Mouse (Mus musculus): ENCODE measurements around the gene Bicra. TPM values are rescaled to one million over a fixed set of nuclear protein-coding genes. Genes with fewer than 3 reads are reported as not detected.

Bicra gene
- polyA plus RNA-seq, 1 experiment, result 6.1 TPM

DNA sequence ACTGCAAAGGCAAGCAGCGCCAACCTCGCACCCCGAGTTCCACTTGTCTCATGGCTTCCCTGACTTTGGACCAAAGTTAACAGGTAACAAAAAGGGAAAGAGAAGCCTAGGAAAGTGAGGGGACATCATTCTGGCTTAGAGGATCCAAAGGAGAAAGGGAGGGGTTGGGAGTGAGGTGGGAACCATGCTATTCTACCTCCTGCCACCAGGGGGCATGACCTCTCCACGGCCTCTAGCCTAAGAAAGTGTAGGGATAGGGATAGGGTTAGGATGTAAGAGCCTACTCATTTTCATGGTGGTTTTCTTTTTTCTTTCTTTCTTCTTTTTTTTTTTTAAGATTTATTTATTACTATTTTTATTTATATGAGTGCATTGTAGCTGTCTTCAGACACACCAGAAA, 71.8 kb downstream of the Bicra start:
- Histone ChIP-seq H3K4me3 (ENCODE audit: insufficient read depth, low read depth, low read length) (no peak overlapping the region), H3K27ac (replicated peaks; ENCODE audit: low read depth, low read length) (no peak overlapping the region)

DNA sequence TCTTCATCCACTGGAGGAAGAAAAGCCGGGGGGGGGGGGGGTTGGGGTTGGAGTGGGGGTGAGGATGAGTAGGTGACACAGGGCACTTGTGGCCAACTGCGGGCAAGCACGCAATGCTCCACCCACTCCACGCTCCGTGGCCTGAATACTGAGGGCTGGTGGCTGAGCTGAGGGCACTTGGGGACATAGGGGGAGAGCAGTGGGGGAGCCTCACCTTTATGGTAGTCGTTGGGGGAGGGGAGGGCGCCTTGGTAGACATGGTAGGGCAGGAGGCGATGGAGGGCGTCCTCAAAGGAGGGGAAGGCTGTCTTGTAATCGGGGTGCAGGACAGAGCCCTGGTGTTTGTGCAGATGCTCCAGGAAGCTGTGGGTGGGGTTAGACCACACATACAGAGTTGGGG, 72.3 kb downstream of the Bicra start:
- Histone ChIP-seq H3K27ac (replicated peaks; ENCODE audit: low read depth, low read length) (no peak overlapping the region), H3K4me1 (ENCODE audit: control insufficient read depth, insufficient read depth, insufficient read length, low read length) (peaks cover 2% of the 10 kb centered on the region), H3K4me3 (ENCODE audit: insufficient read depth, low read depth, low read length) (no peak overlapping the region)

More for the DNA sequence above, 71.8 kb downstream of the Bicra start:
- peaks cover 7% of the 10 kb centered on the region for H3K4me1 ChIP-seq (ENCODE audit: control insufficient read depth, insufficient read depth, insufficient read length, low read length)

- no peak overlapping the region for H3K27ac ChIP-seq (replicated peaks; ENCODE audit: low read depth, low read length)
- no peaks in the 10 kb centered on the region for H3K4me1 ChIP-seq (ENCODE audit: control insufficient read depth, insufficient read depth, insufficient read length, low read length)
- no peak overlapping the region for H3K4me3 ChIP-seq (ENCODE audit: insufficient read depth, low read depth, low read length)
Observed at GRCm38 (mm10) chr7:15974712-15975111, 73.0 kb downstream of the Bicra start.

DNA sequence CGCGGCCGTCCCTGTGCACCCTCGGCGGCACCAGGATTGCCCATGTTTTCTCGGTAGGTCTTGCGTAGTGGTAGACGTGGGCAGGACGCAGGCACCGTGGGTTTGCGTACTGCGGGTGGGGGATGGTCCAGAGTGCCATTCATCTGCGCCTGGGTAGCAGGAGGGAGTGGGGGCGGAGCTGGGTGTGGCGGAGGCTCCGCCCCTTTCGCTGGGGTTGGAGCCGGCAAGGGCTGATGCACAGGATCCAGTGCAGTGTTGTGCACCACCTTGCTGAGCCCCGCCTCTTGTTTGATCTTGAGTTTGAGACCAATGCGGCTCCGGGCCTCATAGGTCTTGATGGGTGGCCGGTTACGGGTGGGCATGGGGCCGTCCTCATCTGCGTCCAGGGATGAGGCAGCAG, 75.5 kb downstream of the Bicra start:
- no peak overlapping the region for H3K27ac ChIP-seq (replicated peaks; ENCODE audit: low read depth, low read length)
- no peak overlapping the region for H3K4me3 ChIP-seq (ENCODE audit: insufficient read depth, low read depth, low read length)

GRCm38 (mm10) chr7:15969674-15970073, 78.0 kb downstream of the Bicra start:
- Histone ChIP-seq H3K4me3 (ENCODE audit: insufficient read depth, low read depth, low read length) (no peak overlapping the region), H3K4me1 (ENCODE audit: control insufficient read depth, insufficient read depth, insufficient read length, low read length) (no peaks in the 10 kb centered on the region), H3K27ac (replicated peaks; ENCODE audit: low read depth, low read length) (no peak overlapping the region)

More for the DNA sequence above, 75.5 kb downstream of the Bicra start:
- H3K4me1 ChIP-seq (ENCODE audit: control insufficient read depth, insufficient read depth, insufficient read length, low read length), result no peaks in the 10 kb centered on the region

- Histone ChIP-seq H3K4me1 (ENCODE audit: control insufficient read depth, insufficient read depth, insufficient read length, low read length) (no peaks in the 10 kb centered on the region), H3K4me3 (ENCODE audit: insufficient read depth, low read depth, low read length) (no peak overlapping the region), H3K27ac (replicated peaks; ENCODE audit: low read depth, low read length) (no peak overlapping the region)
Observed at GRCm38 (mm10) chr7:15968322-15968721, 79.4 kb downstream of the Bicra start.

DNA sequence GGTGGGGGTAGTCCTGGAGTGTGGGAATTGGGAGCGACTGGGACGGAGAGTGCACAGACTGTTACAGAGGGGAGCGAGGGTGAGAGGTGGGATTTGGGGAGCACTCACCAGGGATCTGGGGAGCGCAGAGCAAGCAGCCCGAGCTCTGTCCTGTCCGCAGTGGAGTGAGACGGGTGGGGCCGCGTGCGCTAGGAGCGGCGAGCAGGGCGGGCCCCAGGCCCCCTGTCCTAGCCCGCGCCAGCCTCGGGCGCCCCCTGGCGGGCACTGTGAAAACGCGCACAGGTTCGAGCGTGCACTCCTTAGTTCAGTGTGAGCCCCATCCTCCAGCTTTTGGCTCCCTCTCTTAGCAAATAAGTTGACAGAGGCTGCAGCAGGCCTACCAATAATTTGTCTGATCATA, 80.4 kb downstream of the Bicra start, which contains the start of gene Ehd2:
Ehd2 (minus strand) TSS at position 256 of the 400 bp plus-strand sequence.
- Histone ChIP-seq H3K4me3 (ENCODE audit: insufficient read depth, low read depth, low read length) (peak within 1 kb of the TSS; percentile 93), H3K4me1 (ENCODE audit: control insufficient read depth, insufficient read depth, insufficient read length, low read length) (no peaks in the 10 kb centered on the region), H3K27ac (replicated peaks; ENCODE audit: low read depth, low read length) (peak within 1 kb of the TSS; percentile 99)

- Histone ChIP-seq H3K4me3 (ENCODE audit: insufficient read depth, low read depth, low read length) (peak overlapping the region; percentile 93), H3K27ac (replicated peaks; ENCODE audit: low read depth, low read length) (peak overlapping the region; percentile 99)
Observed at GRCm38 (mm10) chr7:15966489-15966888, 81.2 kb downstream of the Bicra start.

DNA sequence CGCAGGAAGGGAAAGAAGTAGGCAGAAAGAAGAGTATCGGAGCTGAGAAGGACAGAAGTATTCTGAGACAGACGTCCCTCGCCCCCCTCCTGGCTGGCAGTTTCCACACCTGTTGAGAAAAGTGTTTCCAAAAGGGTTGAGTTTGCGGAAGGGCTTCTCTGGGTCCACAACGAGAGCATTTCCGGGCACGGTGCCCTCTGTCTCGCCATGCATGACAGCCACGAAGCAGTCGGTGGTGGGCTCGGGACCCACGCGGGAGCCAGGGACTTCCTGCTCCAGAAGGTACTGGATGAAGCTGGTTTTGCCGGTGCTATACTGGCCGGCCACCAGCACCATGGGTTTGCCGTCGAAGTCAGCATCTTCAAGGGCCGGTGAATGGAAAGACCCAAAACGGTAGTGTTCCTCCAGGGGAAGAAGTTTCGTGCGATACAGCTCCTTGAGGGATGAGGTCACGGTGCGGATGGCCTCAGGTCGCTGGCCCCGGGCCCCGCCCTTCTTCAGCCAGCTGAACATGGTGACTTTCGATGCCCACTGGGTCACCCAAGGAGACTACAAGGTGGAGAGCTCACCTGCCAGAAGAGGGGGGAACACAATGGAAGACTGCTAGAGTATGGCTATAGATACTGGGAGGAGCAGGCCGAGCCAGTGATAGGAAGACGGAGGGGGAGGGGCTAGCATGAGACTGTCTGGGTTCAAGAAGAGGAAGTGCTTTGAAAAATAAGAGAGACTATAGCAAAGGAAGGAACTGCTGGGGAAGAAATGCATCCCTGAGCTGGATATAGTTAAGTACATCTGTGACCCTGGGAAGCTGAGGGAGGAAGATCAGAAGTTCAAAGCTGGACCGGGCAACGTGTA, 83.7 kb downstream of the Bicra start:
- Histone ChIP-seq H3K4me1 (ENCODE audit: control insufficient read depth, insufficient read depth, insufficient read length, low read length) (peaks cover 16% of the 10 kb centered on the region), H3K4me3 (ENCODE audit: insufficient read depth, low read depth, low read length) (peak overlapping the region; percentile 93), H3K27ac (replicated peaks; ENCODE audit: low read depth, low read length) (peak overlapping the region; percentile 93)

More at GRCm38 (mm10) chr7:15966489-15966888, 81.2 kb downstream of the Bicra start:
- peaks cover 3% of the 10 kb centered on the region for H3K4me1 ChIP-seq (ENCODE audit: control insufficient read depth, insufficient read depth, insufficient read length, low read length)

DNA sequence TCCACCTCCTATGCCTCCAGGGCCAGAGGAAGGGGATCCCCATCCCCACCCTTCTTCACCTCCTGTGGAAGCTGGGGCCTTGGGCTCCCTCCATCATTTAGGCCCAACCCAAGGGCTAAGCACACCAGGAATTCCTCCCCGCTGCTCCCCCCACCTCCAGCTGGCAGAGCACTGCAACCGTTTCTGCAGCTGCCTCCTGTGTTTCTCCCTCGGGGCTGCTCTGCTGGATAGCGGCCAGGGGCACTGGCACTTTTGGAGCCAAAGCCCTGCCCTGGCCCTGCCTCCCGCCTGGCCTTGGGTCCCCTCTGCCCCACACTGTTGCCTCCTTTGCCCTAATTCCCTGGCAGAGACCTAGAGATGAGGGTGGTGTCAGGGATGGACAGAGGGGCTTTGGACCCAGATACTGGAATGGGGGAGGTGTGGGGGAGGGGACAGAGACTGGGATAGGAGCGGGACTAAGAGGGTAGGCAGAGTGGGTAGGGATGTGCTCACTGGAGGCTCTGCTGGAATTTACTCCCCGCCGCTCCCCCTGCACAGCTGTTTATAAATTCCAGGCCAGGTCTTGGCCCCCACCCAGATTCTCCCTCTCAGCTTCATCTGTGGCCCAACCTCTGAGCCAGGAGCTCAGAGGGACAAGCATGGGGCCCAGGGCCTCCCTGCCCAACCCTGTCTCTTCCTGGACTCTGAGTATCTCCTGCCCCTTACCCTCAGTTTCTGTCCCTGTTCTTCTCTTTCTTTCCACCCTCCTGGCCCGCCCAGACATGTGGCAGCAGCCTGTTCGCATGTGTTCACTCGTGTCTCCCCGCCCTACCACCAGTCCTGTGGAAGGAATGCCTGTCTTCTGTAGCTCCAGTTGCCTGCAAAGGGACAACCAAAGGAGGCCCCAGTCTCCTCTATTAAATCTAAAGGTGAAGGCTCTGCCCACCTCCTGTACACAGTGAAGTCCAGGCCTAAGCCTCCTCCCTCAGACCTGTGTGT, 85.1 kb downstream of the Bicra start:
- peak overlapping the region; percentile 93 for H3K4me3 ChIP-seq (ENCODE audit: insufficient read depth, low read depth, low read length)
- peak overlapping the region; percentile 93 for H3K27ac ChIP-seq (replicated peaks; ENCODE audit: low read depth, low read length)
- H3K4me1 ChIP-seq (ENCODE audit: control insufficient read depth, insufficient read depth, insufficient read length, low read length), result peaks cover 17% of the 10 kb centered on the region

GRCm38 (mm10) chr7:15961798-15962197, 85.9 kb downstream of the Bicra start:
- peak overlapping the region; percentile 66 for H3K27ac ChIP-seq (replicated peaks; ENCODE audit: low read depth, low read length)
- peak overlapping the region; percentile 23 for H3K4me3 ChIP-seq (ENCODE audit: insufficient read depth, low read depth, low read length)
- H3K4me1 ChIP-seq (ENCODE audit: control insufficient read depth, insufficient read depth, insufficient read length, low read length), result peaks cover 23% of the 10 kb centered on the region

- Histone ChIP-seq H3K4me3 (ENCODE audit: insufficient read depth, low read depth, low read length) (peak overlapping the region; percentile 23), H3K27ac (replicated peaks; ENCODE audit: low read depth, low read length) (peak overlapping the region; percentile 66), H3K4me1 (ENCODE audit: control insufficient read depth, insufficient read depth, insufficient read length, low read length) (peaks cover 28% of the 10 kb centered on the region)
Observed at GRCm38 (mm10) chr7:15961239-15961638, 86.5 kb downstream of the Bicra start.

GRCm38 (mm10) chr7:15960691-15961090, 87.0 kb downstream of the Bicra start:
- H3K4me1 ChIP-seq (ENCODE audit: control insufficient read depth, insufficient read depth, insufficient read length, low read length), result peaks cover 32% of the 10 kb centered on the region
- H3K27ac ChIP-seq (replicated peaks; ENCODE audit: low read depth, low read length), result peak overlapping the region; percentile 85
- H3K4me3 ChIP-seq (ENCODE audit: insufficient read depth, low read depth, low read length), result peak overlapping the region; percentile 23; the same call in 1 of the 2 replicates

- peak overlapping the region; percentile 99 for H3K27ac ChIP-seq (replicated peaks; ENCODE audit: low read depth, low read length)
- H3K4me3 ChIP-seq (ENCODE audit: insufficient read depth, low read depth, low read length), result peak overlapping the region; percentile 44
- peaks cover 25% of the 10 kb centered on the region for H3K4me1 ChIP-seq (ENCODE audit: control insufficient read depth, insufficient read depth, insufficient read length, low read length)
Observed at GRCm38 (mm10) chr7:15956143-15956542, 91.6 kb downstream of the Bicra start.

DNA sequence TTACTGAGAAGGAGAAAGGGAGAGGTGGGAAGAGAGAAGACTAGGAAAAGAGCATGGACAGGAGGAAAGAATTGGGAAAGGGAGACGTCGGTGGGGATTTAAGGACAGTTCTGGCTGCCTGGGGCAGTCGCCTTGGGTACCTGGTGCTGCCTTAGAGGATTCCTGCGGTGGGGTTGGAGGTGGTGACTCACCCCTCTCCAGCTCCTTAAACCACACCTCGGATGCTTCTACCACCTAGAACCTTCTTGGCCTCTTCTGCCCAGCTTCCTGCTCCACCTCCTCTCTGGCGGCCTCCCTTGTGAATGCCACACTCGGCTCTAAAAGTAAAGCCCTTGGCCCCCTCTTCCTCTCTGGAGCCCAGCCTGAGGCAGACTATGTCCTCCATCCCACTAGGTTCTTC, 92.2 kb downstream of the Bicra start:
- peaks cover 23% of the 10 kb centered on the region for H3K4me1 ChIP-seq (ENCODE audit: control insufficient read depth, insufficient read depth, insufficient read length, low read length)
- H3K4me3 ChIP-seq (ENCODE audit: insufficient read depth, low read depth, low read length), result peak overlapping the region; percentile 44
- H3K27ac ChIP-seq (replicated peaks; ENCODE audit: low read depth, low read length), result peak overlapping the region; percentile 99

All from brown adipose tissue, adult 24 weeks (tissue).